21 mouse cellular contexts compared by ENCODE assay signal in the genomic region with DNA sequence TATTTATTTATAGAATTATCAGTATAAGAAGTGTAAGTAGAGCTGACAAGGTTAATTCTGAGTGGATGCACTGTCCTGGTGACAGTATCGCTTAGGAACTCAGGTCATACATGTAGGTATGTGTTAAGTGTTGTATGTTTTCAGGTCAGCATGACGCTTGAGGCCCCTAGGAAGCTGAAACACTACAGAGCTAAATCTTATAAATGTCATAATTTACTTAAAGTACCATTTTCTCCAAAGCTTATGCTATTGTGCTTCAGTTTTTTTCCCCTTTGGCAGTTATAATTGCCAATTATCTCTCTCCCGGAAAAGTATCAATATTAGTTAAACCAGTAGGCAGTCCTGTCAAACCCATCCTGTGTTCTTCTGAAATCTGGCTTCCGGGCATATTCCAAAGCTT.
A peak's percentile ranks its signal among the peaks of the same experiment; 100 is the strongest.
DNase-seq lines count a peak whose midpoint lies in the region; ATAC-seq lines count a peak whose summit lies in the region.
"Had no signal": no experiment of that assay in that cellular context is flagged by ENCODE, and none has a peak within 500 bp of the region (broad histone marks: within the 10 kb centered on the region; RNA-seq: fewer than 3 reads in every experiment).

No protein-coding gene starts in this region.

- H3K4me1 ChIP-seq in midbrain, embryonic 11.5 days (ENCODE audit: control insufficient read depth, insufficient read depth, low read length), result peaks cover 6% of the 10 kb centered on the region; the same call in 1 of the 2 replicates
- no peaks in the 10 kb centered on the region; the same call in 1 of the 2 replicates for H3K4me1 ChIP-seq in midbrain, embryonic 14.5 days (ENCODE audit: control insufficient read depth, insufficient read depth, low read length)
- H3K4me1 ChIP-seq in heart, embryonic 11.5 days (ENCODE audit: control insufficient read depth, insufficient read depth, low read length), result no peaks in the 10 kb centered on the region

- ATAC-seq in midbrain, embryonic 11.5 days (ENCODE audit: low FRiP score), result no peak
- ATAC-seq in midbrain, embryonic 14.5 days (ENCODE audit: low FRiP score, low TSS enrichment), result no peak
- ATAC-seq in heart, embryonic 11.5 days (replicated peaks; ENCODE audit: insufficient number of reproducible peaks, low FRiP score, low TSS enrichment), result no peak
- ATAC-seq: forebrain, embryonic 14.5 days; forebrain, embryonic 16.5 days had no signal

- WGBS in midbrain, embryonic 11.5 days, result 84% methylated on average over 4 of the region's 4 CpGs
- WGBS in midbrain, embryonic 14.5 days, result 65% methylated on average over 4 of the region's 4 CpGs
- WGBS in heart, embryonic 11.5 days (ENCODE audit: insufficient replicate concordance), result 77% methylated on average over 4 of the region's 4 CpGs

- H3K4me2 ChIP-seq in midbrain, embryonic 11.5 days, result no peak overlapping the region
- no peak overlapping the region for H3K4me2 ChIP-seq in midbrain, embryonic 14.5 days (ENCODE audit: low read length)
- no peak overlapping the region for H3K4me2 ChIP-seq in heart, embryonic 11.5 days
- H3K4me2 ChIP-seq: embryonic facial prominence, embryonic 13.5 days; embryonic facial prominence, embryonic 15.5 days; forebrain, embryonic 12.5 days had no signal

- H3K27ac ChIP-seq in midbrain, embryonic 11.5 days (ENCODE audit: low read depth, low read length), result no peak overlapping the region
- H3K27ac ChIP-seq in midbrain, embryonic 14.5 days (replicated peaks; ENCODE audit: low read depth, low read length), result no peak overlapping the region
- H3K27ac ChIP-seq in heart, embryonic 11.5 days (ENCODE audit: low read depth, low read length), result no peak overlapping the region
- H3K27ac ChIP-seq: embryonic facial prominence, embryonic 13.5 days; embryonic facial prominence, embryonic 15.5 days; forebrain, embryonic 10.5 days had no signal

- DNase-seq in midbrain, embryonic 11.5 days (ENCODE audit: low spot score, missing footprints), result peak; percentile 83
- DNase-seq in midbrain, embryonic 14.5 days, result no peak
- peak; percentile 55 for DNase-seq in retina, embryonic 14.5 days (ENCODE audit: low spot score)
- DNase-seq in retina, postnatal 1 day, result peak; percentile 52
- DNase-seq: adrenal gland, adult 2 months; adrenal gland, postnatal 10 days; adrenal gland, postnatal 25 days; cerebellum, adult 11 months; cerebellum, adult 18-20 months; cerebellum, adult 8-10 months; cerebellum, adult 9-11 months; cerebellum, postnatal 14 days; cerebellum, postnatal 36 days had no signal

- no peaks in the 10 kb centered on the region for H3K9me3 ChIP-seq in midbrain, embryonic 11.5 days (ENCODE audit: control insufficient read depth, low read length)
- H3K9me3 ChIP-seq in midbrain, embryonic 14.5 days (ENCODE audit: control insufficient read depth, low read length), result no peaks in the 10 kb centered on the region
- no peaks in the 10 kb centered on the region for H3K9me3 ChIP-seq in heart, embryonic 11.5 days (replicated peaks; ENCODE audit: control insufficient read depth, low read length)
- H3K9me3 ChIP-seq: embryonic facial prominence, embryonic 13.5 days; embryonic facial prominence, embryonic 15.5 days; forebrain, embryonic 10.5 days; forebrain, embryonic 12.5 days had no signal

- H3K9ac ChIP-seq in midbrain, embryonic 11.5 days (ENCODE audit: low read length), result no peak overlapping the region
- no peak overlapping the region for H3K9ac ChIP-seq in midbrain, embryonic 14.5 days (replicated peaks; ENCODE audit: low read length)
- H3K9ac ChIP-seq in heart, embryonic 11.5 days (ENCODE audit: low read depth, low read length), result no peak overlapping the region
- H3K9ac ChIP-seq: embryonic facial prominence, embryonic 13.5 days; embryonic facial prominence, embryonic 15.5 days; forebrain, embryonic 12.5 days had no signal

- no peak overlapping the region for H3K4me3 ChIP-seq in midbrain, embryonic 11.5 days (ENCODE audit: low read depth, low read length)
- no peak overlapping the region for H3K4me3 ChIP-seq in midbrain, embryonic 14.5 days (replicated peaks; ENCODE audit: low read depth, low read length)
- no peak overlapping the region for H3K4me3 ChIP-seq in heart, embryonic 11.5 days (ENCODE audit: low read depth, low read length)
- H3K4me3 ChIP-seq: embryonic facial prominence, embryonic 13.5 days; embryonic facial prominence, embryonic 15.5 days; erythroblast, embryonic 14.5 days; forebrain, embryonic 10.5 days; forebrain, embryonic 12.5 days had no signal

- H3K27me3 ChIP-seq in midbrain, embryonic 11.5 days (ENCODE audit: control insufficient read depth, insufficient read depth, low read length), result no peaks in the 10 kb centered on the region
- no peaks in the 10 kb centered on the region for H3K27me3 ChIP-seq in midbrain, embryonic 14.5 days (ENCODE audit: control insufficient read depth, insufficient read depth, low read length)
- no peaks in the 10 kb centered on the region for H3K27me3 ChIP-seq in heart, embryonic 11.5 days (ENCODE audit: control insufficient read depth, insufficient read depth, low read length)
- H3K27me3 ChIP-seq: embryonic facial prominence, embryonic 13.5 days; embryonic facial prominence, embryonic 15.5 days; forebrain, embryonic 12.5 days had no signal

- no peaks in the 10 kb centered on the region for H3K36me3 ChIP-seq in midbrain, embryonic 11.5 days (ENCODE audit: control insufficient read depth, insufficient read depth, low read length)
- H3K36me3 ChIP-seq in midbrain, embryonic 14.5 days (ENCODE audit: control insufficient read depth, insufficient read depth, low read length), result no peaks in the 10 kb centered on the region
- H3K36me3 ChIP-seq in heart, embryonic 11.5 days (ENCODE audit: control insufficient read depth, insufficient read depth, low read length), result no peaks in the 10 kb centered on the region
- H3K36me3 ChIP-seq: embryonic facial prominence, embryonic 13.5 days; embryonic facial prominence, embryonic 15.5 days; forebrain, embryonic 10.5 days; forebrain, embryonic 12.5 days had no signal
